Mouse (Mus musculus) ovary, postnatal 10 days (tissue): ENCODE results near the gene Cd200r3.

ENCODE experiments used
- DNase-seq: peaks from one replicate; pipeline ENCODE4 v3.0.0; 2022; ENCODE audit warnings: low spot score

Gene Cd200r3

DNA sequence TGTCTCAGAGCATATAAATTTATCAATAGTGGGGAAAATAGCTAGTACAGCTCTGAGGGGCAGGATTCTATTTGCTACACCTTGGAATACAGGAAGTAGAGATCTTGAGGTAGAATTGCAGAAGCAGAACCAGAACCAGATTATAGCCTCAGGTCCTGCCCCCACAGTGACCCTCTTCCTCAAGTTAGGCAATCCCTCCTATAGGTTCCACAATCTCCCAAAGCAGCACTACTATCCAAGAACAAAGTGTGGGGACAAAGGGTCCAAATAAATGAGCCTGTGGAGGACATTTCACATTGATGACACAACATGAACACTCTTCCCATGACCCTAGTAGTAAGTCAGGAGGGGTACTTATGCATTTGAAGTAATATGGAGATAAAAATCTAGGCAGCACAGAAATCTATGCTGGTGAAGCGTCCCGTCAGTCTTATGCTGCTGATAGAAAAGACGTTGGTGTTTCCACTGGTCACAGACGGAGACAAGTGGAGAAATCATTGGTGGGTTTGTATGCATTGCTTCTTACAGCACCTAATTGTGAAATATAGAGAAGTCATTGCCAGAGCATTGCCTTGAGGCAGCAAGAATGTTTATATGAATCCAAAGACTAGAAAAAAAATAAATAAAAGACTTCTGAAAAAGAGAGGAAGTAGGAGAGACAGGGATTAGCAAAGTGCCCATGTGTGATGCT is 45.3 kb downstream of the Cd200r3 start:
- DNase-seq = no peak

DNA sequence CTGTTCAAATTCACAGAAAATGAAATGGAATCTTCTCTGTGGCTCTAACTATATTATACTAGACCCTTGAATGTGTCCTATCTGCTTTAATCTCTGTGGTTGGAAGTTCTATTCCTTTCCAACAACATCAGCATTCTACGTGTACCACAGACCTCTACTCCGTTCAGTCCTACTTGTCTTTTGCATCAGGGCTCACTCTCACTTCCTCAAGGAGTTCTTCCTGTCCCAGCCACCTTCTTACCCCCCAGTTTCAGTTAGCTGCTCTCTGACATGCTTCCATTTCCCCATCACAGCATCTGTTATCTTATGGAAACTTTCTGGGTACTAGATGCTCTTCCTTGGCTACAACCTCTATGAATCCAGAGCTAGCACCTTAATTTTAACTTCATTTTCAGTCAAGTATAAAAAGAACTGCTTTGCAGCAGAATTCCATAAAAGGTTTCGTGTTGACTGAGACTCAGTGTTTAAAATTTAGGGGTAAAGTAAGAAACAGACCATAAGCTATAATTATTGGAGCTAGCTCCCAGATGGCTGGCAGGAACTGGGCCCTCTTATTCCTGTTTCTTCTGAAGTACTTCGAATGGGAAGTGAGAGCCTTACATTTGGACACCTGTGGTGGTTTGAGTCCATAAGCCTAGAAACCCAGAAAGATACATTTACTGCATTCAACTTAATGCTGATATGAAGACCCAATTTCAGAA is 50.0 kb downstream of the Cd200r3 start:
- DNase-seq = no peak

DNA sequence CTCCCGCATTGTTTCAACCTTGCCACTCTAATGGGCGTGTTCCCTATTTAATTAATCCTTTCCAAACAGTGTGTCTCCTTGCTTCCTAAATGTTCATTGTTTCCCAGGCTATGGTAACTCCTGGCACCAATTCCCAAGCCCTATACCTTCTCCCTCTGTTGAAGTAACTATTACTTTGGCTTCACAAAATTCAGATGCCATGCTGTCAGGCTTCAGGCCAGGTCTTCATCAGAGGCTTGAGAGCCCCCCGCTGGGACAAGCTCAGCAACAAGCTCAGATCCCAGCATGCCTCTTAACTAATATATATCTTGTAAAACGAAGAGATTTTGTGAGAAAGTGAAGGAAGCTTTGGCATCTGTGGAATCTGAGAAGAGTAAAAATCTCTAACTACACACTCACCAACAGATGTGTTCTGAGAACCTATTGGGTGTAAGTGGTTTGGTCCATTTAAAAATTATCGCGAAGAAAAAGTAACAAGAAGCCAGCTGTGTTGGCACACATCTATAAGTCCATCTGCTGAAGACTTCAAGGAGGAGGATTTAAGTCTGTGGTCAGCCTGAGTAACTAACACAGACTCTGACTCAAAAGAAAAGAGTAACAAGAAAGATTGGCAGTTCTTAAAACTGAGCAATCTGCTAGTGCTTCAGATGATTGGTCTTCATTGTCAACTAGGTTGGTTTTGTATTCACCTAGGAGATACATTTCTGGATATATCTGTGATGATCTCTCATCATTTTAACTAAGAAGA is 50.9 kb downstream of the Cd200r3 start:
- no peak for DNase-seq

DNA sequence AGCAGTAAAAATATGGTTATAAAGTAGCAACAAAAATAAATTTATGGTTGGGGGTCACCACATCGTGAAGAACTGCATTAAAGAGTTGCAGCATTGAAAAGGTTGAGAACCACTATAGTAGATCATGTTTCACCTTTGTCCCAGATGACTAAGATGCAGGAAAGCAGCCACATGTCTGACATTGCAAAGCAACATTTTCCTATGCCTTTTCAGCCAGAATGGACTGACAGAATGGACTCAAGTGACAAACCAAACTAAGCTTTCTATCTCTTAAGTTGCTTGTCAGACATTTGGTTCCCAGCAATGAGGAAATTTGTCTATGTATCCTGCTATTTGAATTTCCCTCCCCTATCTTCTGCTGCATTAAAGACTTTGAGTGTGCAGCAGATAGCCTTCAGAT is 51.6 kb downstream of the Cd200r3 start:
- DNase-seq = no peak

DNA sequence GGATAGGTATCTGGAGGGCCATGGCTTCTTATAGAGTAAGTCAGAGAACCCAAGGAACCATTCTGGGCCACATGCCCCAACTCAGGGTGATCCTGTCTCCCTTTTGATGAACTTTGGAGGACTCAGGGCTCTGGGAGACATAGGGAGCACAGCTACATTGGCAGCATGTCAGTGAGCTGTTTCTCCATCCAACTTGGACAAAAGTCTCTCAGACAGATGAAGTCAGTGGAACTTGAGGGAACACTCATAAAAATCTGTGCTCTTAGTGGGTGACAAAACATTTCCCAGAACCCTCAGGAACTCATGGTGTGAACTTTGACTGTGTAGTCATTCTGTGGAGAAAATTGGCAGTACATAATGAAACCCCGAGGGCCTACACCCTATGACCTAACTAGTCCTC is 53.2 kb downstream of the Cd200r3 start:
- DNase-seq = no peak

DNA sequence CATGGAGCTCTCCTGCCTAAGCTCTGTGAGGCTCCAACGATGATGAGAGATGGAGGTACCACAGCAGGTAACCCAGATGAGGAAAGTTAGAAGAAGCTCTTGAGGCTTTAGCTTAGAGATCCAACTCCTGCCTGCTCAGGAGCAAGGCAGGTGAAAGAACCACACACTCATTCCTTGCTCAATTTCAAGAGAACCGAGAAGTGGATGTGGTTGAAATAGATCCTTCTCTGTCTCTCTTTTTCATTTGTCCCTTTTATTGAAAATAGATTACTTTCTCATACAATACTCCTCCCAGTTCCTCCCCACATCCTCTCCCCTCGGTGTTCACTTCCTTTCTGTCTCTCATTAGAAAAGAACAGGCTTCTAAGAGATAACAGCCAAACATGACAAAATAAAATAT is 56.1 kb downstream of the Cd200r3 start:
- no peak for DNase-seq

DNA sequence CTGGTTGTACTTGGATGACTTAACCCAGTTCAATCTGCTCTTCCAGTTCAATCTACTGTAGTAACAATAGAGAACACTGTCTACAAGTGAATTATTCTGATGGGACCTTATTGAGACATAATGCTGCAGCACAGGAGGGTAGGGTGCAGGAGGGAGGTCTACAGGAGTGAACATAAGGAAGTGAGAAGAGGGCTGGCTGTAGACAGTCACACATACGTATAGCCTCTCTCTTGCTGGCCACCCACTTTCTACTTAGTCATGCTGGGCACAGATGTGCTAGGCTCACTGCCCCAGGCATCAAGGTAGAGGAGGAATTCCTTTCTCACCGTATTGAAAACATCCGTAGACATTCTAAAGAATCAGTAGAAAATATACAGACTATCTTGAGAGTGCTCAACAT is 61.0 kb downstream of the Cd200r3 start:
- DNase-seq = no peak

DNA sequence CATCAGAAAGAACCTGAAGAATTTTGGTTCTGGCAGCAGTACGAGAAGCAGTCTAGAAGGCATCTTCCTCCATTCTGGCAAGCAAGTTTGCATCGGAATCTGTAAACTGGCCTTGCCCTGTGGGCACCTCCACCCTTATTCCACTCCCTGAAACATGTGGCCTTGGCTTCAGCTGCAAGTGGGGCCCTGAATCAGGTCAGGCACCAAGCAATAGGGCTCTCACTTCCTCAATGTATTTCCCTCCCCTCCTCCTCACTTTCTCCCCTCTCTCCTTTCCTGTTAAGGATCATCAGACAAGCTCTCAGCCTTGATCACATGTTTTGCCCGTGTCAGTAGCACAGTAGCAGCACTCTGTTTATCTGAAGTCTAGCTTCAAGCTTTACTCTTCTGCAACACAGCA is 61.8 kb downstream of the Cd200r3 start:
- DNase-seq = no peak

DNA sequence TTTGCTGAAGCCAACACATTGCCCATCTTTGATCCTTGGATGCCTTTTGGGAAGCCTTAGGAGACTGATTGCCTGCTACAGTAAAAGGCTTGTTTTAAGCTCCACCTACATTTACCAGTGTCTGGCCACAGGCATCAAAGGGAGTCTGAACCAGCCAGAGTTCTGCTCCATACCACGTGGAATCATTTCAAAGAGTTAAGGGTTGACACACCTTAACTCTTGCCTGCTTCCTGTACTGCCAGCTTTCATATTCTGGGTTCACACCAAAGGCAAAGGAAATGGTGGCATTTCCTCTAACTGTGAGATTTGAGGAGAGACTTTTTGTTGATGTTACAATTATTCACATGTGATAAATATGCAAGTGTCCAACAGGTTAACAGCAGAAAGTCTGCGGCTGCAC is 63.5 kb downstream of the Cd200r3 start:
- no peak for DNase-seq

DNA sequence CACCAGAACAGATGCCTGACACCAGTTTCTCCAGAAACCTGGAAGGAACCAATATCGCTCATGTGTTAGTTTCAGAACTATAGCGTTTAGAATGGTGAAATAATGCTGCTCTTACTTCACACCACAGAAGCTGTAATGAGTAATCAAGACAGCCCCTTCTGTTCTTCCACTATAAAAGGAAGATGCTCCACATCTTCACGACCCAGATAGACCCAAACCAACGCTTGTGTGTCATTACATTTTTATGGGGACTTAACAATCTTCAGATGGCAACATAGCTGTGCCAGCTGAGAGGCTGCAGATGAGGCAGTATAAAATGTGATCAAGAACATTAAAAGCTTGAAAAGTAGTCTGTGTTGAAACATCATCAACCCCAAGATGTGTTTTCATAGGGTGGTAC is 64.3 kb downstream of the Cd200r3 start:
- DNase-seq = no peak

DNA sequence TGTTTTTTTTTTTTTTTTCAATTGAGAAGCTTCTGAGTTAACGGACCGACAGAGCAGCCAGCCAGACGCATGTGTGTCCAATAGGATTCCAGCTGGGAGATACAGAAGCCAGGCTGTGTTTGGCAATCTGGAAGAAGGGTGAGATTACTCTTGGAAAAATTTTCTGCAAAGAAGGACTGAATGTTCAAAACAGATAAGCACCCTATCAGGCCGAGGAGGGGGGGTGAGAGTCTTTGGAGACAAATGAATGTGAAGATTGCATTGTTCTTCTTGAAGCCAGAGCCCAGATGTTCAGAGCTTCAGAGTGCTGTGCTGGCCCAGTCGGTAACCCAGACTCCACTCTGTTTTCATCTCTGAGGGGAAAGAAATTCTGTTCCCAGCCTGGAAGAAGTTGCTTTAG is 66.2 kb downstream of the Cd200r3 start:
- no peak for DNase-seq

DNA sequence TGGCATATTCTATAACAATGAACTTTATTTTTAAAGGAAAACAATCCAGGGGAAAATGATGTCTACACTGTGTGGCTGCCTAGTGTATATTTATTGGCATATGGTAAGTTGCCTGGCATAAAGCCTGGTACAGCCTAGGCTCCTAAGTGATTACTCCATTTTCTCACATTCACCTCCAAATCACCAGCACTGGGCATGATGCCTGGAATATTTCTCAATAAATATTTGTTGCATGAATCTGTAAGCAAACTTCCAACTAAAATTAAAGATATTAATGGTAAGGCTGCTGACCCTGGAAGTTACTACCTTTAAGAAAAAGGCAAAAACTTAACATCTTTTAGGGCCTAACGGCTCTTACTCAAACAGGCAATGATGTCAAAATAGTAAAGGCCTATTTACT is 72.1 kb downstream of the Cd200r3 start:
- no peak for DNase-seq

DNA sequence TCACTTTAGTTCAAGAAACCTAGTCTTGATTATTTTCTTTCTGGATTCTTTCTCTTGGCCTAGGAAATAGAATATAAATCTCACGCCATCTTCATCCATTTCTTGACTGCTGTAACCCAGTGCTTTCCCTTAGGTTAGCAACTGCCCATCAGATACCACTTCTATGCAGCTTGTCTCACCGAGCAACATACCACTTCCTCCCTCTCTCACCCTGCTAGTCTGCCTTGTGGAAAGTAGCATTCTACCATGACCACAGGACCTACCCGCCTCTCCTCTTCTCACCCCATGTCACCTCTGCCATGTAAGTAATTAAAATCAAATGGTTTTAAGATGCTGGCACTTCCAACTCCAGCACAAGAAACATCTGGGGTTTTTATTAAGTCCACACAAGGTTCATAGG is 73.0 kb downstream of the Cd200r3 start:
- no peak for DNase-seq

DNA sequence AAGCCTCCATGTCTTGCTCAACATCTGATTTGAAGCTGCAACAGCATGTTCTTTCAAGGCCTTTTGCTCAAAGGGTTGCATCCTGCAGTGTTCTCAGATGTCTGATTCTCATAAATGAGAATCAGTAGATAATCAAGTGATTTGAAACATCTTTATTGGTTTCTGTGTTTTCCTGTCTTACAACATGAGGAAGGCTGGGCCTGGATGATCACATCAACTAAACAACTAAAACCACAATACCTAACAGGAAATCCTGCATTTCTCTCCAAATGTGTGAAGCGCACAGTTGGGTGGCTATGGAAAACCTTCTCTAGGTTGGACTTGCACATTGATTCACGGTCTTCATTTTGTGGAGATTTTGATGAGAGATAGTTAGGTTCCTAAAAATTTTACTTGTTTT is 75.4 kb downstream of the Cd200r3 start:
- DNase-seq = no peak

DNA sequence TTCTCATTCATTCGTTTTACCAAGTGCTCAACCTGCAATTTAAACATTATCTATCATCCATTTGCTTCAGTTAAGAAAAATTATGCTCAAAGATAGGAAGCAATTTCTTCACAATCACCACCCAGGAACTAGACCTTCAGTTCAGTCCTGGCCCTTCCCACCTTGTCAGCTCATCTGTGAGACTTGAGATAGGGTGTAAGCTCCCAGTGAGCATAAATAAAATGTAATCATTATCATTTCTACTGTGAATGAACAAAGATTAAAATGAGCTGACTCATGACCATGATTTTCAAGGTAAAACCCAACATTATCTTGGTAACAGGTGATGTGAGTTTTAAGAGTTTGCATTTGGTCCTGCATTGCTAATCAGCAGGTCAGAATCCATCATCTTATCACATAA is 76.6 kb downstream of the Cd200r3 start:
- no peak for DNase-seq

DNA sequence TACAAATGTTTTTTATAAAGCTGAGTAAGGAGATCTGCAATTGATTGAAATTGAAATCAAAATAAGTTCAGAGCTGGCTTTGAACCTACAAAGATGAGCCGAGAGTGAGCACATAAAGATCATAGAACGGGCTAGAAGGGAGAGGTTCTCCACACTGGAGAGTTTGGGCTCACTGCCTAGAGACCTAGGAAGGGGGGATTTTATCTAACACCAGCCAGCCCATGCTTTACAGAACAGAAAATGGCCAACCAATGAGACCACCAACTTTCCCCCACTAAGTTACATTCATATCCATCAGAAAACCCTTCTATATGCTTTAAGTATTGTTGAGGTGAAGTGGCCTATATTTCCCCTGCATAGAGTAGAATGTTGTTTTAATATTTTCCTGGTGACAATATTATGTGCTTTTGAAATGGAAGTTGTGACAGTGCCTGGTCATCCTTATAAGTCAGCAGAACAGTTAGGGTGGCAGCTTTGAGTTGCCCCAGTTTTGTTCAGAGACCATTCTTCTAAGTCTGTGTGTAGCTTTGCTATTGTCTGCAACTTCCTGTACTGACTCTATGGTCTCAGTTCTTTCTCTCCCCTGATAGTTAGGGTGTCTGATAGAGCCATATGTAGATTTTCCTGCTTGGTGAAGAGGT is 77.3 kb downstream of the Cd200r3 start:
- no peak for DNase-seq

DNA sequence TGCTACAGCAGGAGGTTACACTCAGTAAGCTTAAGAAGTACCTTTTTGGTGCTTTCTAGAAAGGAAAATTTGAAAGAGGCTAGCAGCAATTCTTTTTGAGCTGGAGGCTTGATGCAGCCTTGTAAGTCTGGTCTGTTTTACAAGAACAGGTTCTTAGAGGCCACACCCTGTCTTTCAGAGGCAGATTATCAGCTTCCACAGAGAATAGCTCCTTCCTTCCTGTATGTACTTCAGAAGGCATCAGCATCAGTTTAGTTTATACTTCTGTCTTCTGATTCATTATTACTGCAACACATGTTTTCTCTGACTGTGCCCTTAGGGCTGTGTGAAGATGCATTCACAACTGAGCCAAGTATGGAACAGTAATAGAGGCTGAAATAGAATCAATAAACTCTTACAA is 78.0 kb downstream of the Cd200r3 start:
- DNase-seq = no peak

DNA sequence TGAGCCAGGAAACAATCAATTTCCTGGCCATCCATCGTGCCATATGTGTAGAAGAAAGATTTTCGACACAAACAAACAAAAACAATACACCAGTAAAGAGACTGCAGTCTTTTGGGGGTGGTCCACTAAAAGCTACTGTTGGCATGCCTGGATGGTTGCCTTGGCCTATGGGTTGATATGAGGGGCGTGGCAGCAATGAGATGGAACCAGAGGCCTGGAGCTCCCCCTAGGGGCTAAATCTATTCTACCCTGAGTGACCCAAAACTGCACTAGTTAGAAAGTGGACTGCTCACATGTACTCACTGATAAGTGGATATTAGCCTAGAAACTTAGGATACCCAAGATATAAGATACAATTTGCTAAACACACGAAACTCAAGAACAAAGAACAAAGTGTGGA is 80.4 kb downstream of the Cd200r3 start:
- no peak for DNase-seq

DNA sequence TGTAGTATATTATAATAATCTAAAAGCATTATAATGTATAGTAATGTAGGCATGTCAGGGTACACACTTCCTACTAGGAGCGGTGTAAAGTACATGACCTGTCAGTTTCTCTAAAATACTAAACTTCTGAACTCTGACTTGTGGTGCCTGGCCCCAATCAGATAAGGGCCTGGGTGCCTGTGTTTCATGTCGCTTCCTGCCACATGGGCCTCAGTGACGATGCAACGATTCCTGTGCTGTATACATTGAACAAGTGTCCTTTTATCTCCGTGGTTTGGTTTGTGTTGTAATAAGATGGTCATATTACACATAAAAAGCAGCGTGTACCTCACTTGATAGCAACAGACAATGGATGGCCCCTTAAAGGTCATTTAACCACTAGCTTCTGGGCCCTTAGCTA is 81.8 kb downstream of the Cd200r3 start:
- no peak for DNase-seq

DNA sequence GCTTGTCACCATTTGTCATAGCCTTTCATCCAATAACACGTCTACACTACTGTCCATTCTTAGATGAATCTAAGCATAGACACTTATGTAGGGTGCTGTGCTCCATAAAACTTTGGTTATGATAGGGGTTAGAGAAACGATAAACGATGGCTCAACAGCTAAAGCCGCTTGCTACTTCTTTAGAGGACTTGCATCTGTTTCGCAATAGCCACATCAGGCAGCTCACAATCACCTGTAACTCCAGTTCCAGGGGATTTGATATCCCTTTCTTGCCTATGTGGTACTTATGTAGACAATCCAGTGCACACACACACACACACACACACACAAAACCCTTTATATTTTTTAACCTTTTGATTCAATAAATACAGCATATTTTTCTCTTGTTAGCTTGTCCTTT is 85.6 kb downstream of the Cd200r3 start:
- DNase-seq = no peak

DNA sequence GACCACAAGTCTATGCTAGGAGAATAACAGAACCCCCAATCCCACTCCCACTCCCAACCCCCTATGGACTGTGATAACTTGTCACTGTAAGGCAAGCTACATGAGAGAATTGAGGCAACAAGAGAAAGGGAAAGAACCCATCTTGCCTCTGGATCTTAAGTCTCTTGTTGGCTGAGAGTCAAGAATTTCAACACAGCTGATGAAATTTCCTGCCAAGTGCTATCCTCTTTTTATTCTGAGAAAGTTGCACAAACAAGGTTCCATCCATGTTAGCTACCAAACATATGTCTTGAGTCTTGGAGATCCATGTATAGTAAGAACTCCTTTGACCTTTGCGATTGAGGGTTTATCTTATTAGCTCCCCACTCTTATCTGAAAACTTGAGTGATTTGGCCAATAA is 86.0 kb downstream of the Cd200r3 start:
- no peak for DNase-seq

DNA sequence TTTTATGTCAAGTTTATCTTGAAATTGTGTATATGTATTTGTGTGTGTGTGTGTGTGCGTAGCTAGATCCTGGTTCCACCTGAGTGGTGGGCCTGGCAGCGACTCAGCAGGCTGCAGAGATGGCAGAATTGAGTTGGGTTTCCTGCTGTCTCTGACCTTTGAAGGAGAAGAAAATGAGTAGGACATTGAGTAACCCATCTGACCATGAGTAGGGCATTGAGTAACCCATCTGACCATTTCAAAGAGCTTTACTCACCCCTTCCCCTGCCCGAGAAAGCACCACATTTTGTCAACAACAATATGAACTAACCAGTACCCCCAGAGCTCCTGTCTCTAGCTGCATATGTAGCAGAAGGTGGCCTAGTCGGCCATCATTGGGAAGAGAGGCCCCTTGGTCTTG is 86.6 kb downstream of the Cd200r3 start:
- DNase-seq = no peak

DNA sequence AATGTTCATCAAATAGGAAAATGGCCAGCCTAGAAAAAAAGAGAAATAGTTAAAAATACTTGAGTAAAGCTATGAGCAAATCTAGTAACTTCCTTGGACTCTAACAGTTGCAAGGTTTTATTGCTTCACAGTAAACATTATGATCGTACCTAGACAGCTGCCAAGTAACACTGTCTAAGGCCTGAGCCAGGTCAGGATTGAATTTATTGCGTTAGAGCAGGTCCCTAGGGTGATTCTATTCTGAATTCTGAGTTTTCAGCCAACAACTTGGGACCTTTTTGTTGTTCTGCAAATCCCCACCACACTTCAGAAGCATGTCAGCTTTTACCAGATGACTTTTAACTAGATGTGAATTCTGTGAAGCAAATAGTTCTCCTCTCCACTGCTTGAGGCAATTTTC is 87.3 kb downstream of the Cd200r3 start:
- no peak for DNase-seq
